Mouse (Mus musculus) retina, embryonic 14.5 days (tissue): Measurements from ENCODE around the gene Rps15.

Experiments used
- DNase-seq: peaks from one replicate; pipeline ENCODE4 v3.0.0-alpha.2; 2015; ENCODE audit warnings: low spot score

Gene Rps15

DNA sequence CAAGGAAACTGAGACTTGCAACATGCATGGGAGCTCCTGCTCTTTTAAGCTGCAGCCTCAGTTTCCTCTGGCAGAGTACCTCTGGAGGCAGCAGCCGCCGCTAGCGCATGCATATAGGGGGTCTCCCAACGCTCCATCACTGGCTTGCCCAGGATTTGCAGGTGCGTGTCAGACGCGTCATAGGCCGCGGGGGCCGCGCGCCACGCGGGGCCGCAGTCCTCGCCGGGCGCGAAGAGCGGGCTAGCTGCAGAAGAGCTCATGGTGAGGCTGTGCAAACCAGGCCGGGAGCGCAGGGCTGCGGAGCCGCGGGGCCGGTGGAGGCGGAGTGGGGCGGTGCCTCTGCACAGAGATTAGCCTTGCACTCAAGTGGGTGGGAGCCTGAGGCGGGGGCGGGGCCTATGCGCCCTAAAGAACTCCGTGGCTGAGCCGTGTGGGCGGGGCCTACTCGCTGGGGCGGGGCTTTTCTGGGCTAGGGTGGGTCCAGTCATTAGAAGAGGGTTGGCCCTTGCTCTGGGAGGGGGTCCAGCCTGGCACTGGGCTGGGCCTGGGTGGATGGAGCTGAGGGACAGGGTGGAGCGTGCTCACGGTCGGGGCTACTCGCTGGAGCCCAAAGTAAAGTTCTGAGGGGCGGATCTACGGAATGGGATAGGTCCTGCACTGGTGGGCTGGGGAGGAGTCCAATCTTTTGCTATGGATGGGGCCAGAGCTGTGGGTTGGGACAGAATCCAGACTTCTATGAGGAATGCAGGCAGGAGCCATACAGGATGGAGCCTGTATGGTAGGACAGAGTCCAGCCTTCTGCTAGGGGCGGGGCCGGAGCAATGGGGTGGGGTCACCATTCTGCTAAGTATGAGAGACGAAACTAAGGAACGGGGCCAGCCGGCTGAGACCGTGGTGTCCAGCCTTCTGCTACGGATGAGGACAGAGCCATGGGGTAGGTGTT, 31.3 kb upstream of the Rps15 start, which contains the start of the genes Gamt and Dazap1:
Gene Gamt (minus strand): TSS at position 371 of the 943 bp plus-strand sequence.
Gene Dazap1 (plus strand): TSS at position 845 of the 943 bp plus-strand sequence.
- peak; percentile 97 for DNase-seq

GRCm38 (mm10) chr10:80261585-80261968, 30.7 kb upstream of the Rps15 start:
- peak; percentile 97 for DNase-seq

- DNase-seq = no peak
Measured at GRCm38 (mm10) chr10:80262169-80262568, 30.1 kb upstream of the Rps15 start.

GRCm38 (mm10) chr10:80262776-80263365, 29.4 kb upstream of the Rps15 start:
- no peak for DNase-seq

DNA sequence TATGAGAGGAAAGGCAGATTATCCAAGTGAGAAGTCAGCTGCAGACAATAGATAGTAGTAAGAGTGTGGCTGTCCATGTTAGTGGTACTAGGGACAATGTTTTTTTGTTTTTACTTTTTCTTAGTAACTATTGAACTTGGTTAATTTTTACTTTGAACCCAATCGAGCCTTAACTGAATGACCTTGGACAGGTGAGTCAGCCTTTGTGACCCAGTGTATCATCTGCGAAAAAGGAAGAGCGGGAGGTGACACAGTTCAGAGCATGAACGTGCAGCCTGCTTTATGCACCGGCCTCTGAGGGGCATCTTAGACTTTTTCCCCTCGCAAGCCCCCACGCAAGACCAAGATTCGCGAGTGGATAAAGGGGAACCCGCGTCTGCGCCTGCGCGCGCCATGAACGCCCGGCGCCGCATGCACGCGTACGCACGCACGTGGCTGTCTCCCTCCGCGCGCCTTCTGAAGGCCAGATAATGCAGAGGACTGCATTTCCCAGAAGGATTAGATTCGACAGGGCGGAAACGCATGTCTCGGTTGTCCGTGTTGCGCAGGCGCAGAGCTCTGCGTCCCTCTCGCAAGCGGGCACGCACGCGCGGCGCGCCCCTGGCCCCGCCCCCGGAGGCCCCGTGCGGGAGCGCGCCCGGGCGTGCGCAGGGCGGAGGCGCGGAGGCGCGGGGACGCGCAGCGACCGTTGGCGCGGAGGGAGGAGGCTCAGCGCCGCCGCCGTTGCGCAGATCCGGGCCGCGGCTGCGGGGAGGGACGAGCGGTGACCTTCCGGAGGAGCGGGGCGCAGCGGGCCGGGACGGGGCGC, 27.7 kb upstream of the Rps15 start:
- DNase-seq = peak; percentile 99

DNA sequence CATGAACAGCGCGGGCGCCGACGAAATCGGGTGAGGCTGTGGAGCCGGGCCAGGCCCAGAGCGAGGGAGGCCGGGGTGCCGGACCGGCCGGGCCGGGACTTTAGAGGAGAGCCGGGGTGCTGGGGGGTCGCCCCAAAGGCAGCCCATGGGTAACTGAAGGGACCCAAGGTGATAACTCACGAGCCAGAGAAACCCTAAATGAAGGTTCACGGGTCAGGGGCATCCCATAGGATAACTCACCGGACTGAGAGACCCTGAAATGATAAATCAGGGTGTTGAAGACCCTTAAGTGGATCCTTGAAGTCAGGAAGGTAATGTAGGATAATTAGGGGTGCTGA, 27.1 kb upstream of the Rps15 start:
- no peak for DNase-seq

DNA sequence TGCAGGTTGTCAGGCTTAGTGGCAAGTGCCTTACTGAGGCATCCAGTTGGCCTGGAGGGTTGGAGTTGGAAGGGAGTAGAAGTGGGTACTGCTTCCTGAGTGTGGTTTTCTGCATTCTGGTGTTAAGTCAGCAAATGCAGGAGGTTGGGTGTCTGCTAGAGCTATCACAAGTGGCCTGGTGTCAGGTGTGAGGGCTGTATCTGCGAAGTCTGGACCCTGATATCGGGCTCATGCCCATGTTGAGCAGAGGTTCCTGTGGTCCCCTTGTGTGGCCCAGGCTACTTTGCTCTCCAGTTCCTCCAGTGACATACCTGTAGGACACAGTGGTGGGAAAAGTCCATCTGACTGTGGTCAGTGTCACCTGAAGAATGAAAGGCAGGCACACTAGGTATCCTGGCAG, 22.2 kb upstream of the Rps15 start:
- no peak for DNase-seq

DNA sequence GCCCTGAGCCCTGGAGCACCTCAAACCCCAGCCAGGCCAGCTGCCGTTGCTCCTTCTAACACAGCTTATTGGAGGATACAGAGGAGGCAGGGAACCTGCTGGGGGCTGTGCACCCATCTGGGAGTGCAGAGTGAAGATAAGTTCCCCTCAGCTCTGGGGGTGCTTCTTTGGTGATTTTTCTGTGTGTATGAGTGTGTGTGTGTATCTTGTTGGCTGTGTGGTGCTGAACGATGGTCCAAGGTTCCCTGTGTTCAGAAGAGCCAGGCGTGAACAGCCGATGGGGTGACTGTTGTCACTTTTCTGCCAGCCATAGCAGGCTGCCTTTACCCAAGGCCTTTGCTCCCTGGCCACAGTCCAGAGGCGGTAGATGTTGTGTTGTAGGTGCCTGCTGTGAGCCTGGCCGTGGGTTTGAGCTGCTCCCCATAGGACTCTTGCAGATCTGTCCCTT, 21.5 kb upstream of the Rps15 start:
- DNase-seq = no peak

GRCm38 (mm10) chr10:80271186-80271843, 20.9 kb upstream of the Rps15 start:
- no peak for DNase-seq

GRCm38 (mm10) chr10:80271870-80272585, 20.2 kb upstream of the Rps15 start:
- no peak for DNase-seq

DNA sequence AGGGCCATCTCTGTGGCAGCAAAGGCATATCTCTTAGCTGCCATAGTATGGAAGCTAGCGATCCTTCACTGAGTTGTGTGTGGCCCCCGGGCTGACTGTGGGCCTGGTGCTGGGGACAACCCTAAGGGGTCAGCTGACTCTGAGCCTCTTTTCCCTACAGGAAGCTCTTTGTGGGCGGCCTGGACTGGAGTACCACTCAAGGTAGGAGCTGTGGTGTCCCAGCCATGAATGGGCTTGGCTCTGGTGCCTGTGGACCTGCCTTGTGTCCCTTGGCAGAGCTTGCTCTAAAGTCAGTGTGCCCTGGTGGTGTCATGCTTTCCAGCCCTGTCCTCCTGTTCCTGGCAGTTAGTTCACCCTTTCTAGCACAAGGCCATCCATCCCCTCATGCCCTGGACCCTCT, 18.4 kb upstream of the Rps15 start:
- no peak for DNase-seq

GRCm38 (mm10) chr10:80276238-80276637, 16.0 kb upstream of the Rps15 start:
- no peak for DNase-seq

GRCm38 (mm10) chr10:80278390-80278789, 13.9 kb upstream of the Rps15 start:
- no peak for DNase-seq

GRCm38 (mm10) chr10:80279273-80279672, 13.0 kb upstream of the Rps15 start:
- no peak for DNase-seq

GRCm38 (mm10) chr10:80281304-80281703, 10.9 kb upstream of the Rps15 start:
- no peak for DNase-seq

GRCm38 (mm10) chr10:80281921-80282371, 10.3 kb upstream of the Rps15 start:
- DNase-seq = peak; percentile 65

GRCm38 (mm10) chr10:80282481-80283441, 9.5 kb upstream of the Rps15 start:
- DNase-seq = no peak

- DNase-seq = no peak
Measured at GRCm38 (mm10) chr10:80285222-80286070, 6.8 kb upstream of the Rps15 start.

GRCm38 (mm10) chr10:80288097-80288496, 4.2 kb upstream of the Rps15 start:
- DNase-seq = no peak
